Mouse (Mus musculus) cerebellum, adult 8-10 months (tissue): Measurements from ENCODE around the gene Ibtk.
"Not testable (repeated sequence)": the region's sequence is repeated elsewhere in the genome, so short reads cannot be mapped to it uniquely, and the experiment has no call there.

Source experiments
- DNase-seq: peaks from one replicate; pipeline ENCODE4 v3.0.0; 2022

Gene Ibtk

DNA sequence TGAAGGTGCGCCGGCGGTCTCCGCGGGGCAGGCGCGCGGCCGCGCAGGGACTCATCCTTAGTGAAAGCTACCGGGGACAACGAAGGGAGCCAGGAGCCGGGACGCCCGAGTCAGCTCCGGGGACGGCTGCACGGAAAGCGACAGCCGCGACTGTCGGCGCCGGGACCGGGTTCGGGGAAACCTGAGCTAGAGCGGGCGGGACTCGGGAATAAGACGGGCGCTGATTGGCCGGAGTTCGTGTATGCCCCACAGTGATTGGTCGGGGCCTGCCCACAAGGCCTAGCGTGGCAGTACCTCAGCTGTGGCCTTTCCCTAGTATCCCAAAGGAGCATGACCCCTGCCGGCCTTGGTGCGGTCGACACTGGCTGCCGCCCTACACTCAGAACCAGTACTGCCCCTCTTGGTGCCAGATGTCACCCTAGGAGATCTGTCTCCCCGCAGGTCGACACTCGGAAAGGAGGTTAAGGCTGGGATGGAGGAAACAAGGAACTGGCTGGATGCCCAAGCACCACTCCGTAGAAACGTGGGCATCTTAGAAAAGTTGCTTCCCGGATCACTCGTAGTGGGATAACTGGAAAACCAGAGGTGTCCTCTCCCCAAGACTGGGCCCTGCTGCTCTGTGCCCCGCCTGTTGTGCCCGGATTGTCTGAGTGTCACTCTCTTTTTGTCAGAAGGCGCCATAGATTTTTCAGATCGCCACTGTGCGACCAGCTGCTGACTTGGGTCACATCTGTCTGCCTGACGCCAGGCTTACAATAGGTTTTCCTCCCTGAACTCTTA, at the start of gene Ibtk:
Gene Ibtk, minus strand, starts transcription at position 193 of the 780 bp plus-strand sequence.
- peak; percentile 99 for DNase-seq

DNA sequence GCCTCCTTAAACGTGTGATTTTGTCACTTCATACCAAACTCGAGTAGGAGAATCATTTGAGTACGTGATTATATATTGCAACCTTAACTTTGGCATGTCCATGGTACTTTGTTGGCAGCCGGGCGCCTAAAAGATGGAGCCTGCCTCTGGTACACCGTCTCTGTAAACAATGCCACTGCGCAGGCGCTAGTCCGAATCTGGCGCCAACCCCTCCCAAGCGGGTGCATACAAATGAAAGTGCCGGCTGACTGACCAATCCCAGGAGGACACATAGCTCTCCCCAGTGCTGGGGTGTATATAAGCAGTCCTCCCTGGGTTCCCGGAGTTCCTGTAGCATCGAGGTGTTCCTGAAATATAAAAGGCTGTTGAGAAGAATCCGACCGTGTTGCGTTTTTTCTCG, 42.4 kb upstream of the Ibtk start:
- DNase-seq = not testable (repeated sequence)

DNA sequence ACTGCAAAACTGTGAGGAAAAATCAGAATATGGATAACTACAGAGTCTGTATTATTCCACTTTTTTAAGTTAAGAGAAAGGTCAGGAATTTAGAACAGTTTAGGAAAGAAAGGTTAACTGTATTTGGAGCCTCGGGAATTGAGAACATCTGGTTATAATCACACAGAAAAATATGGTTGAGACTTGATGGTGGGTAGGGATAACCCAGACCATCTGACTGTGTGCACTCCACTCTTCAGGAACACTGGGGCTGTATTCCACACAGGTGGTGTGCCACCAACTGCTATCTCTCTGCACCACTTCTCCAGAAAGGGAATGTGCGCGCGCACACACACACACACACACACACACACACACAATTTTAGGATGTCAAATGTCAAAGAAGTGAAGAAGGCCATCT, 31.1 kb upstream of the Ibtk start:
- DNase-seq = no peak

DNA sequence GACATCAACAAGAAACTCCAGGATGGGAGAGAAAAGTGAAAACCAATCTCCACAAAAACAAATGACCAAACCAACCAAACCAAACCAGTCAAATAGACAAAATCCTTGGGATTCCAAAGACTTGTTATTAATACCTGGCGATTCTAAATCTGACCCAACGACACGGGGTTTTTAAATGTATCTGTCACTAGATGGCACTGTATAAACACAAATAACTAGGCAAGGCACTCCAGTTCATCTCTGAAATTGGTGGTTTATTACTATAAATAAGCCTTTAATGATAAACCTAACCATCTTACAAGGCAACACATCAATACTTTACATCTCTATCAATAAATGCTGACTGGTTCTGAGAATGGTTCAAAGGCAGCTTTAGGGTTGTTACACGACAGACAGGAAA, 30.3 kb upstream of the Ibtk start:
- peak; percentile 29 for DNase-seq

DNA sequence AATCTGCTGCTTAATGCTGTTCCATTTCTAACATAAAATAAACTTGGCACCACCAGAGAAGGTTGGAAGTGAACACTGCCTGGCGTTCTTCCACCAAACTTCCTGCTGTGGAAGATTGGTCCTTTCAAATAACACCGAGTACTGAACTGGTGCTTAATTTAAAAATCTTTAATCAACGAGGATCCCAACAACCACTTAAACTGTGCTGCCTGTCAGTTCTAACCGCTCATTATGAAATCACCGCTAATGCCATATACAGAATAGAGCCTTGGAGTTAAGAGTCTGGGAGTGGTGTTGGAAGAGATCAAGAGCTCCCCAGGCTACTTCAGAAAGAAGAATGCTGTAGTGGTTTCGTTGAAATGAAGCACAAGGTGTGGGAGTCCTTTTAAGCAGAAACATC, 28.4 kb upstream of the Ibtk start:
- no peak for DNase-seq

DNA sequence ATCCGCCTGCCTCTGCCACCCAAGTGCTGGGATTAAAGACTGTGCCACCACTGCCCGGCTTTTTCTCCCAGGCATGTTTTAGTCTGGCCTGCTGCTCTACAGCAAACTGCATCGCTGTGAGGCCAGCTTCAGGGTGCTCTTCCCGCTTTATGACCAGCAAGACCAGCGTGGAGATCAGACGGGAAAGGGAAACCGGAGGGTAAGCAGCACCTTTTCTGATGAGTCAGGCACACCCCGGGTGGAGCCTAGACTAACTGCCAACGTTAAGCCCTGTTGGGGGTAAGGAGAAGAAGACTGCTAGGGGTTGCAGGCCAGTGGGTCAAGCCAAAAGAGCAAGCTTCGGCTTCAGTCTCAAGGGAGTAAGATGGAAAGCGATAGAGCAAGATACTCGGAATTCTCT, 23.1 kb upstream of the Ibtk start:
- DNase-seq = no peak

DNA sequence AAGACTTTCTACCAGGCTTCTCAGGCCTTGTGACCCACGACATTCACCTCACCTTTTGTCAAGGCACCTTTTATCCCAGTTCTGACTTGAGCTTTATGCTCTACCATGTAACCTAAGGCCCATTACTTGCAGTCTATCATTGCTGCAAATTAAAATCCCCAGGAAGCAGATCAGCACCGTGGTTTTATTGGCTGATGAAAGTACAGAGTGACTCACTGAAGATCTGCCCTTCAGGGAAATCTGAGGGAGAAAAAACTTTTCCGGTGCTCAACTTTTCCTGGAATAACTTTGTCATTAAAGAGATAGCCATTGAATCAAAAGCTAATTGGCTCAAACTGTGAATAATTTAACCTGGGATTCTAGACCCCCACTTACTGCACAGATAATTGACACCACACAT, 22.3 kb upstream of the Ibtk start:
- no peak for DNase-seq

DNA sequence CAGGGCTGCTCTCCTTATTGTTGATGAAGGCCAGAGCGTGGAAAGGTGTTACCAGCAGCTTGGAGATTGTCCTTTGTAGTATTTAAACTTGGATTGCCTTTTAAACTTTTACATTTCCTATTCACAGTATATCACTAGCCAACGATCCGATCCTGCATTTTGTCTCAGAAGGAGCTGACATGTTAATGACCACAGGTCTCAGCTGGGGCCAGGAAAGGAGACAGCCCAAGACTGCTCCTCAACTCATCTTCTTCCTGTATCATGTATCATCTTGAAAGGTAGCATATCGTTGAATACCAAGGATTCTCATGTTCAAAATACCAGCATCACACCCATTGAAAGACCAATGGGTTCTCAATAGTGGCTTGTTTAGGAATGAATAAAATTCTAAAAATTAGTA, 21.2 kb upstream of the Ibtk start:
- DNase-seq = no peak

DNA sequence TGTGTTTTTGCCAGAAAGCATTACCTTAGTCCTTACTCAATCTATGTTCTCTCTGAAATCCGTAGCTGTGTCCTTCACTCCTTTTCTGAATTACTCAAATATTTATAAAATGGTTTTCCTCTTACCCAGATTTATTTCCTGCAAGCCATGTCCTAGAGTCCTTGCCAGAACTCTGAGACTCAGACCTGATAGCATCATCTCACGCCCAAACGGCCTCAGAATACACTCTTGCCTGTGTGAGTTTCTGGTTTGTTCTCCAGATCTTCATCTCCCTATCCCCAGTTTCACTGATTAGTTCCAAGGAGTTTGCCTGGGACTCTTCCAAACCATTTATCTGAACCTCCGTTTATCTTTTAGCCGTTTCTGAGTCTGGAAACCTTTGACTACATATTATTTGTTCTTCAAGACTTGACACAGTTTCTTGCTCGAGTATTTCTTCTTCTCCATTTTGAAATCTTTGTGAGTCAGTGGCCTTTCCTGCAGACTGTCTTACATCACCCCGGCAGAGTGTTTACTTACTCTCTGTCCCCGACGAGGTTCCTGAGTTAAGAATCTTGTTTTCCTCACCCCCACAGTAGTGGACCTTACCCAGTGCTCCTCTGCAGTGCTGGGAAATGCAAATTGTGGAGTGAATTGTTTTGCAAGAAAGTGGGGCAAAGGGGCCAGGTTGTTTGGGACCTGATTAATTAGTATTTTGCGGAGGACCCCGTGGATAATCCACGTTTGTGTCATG, 20.1 kb upstream of the Ibtk start:
- DNase-seq = no peak

DNA sequence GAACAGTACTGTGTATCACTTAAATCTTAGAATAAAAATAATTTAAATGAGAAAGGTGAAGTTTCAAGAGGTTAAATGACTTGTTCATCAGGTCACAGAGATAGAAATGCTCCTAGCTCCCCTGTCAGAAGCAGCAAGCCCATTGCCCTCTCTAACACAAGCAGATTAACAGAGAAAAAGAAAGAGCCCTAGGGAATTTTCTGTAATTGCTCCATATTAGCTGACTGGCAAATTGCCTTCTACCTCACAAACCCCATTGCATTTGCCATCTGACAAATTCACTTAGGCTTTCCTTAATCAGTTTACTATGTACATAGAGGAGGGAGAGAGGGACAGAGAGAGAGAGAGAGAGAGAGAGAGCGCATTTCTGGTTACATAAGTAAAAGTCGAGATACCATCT, 18.1 kb upstream of the Ibtk start:
- no peak for DNase-seq

DNA sequence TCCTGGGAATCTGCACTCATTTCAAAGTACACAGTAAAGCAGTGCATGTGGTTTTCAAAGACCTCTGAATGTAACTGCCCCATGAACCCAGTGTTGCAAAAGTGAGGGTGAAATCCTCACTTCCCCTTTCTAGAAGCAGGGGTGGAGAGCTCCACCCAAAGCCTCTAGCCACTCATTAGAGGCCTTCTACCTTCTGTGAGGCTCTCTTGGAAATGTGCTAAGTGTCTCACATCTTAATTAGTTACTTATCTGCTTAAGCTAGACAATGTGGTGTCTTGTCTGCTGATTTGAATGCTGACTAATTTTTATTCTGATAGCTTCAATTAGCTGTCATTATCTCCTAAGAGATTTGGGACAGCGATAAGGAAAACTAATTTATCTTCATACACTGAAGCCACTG, 13.3 kb upstream of the Ibtk start:
- no peak for DNase-seq

DNA sequence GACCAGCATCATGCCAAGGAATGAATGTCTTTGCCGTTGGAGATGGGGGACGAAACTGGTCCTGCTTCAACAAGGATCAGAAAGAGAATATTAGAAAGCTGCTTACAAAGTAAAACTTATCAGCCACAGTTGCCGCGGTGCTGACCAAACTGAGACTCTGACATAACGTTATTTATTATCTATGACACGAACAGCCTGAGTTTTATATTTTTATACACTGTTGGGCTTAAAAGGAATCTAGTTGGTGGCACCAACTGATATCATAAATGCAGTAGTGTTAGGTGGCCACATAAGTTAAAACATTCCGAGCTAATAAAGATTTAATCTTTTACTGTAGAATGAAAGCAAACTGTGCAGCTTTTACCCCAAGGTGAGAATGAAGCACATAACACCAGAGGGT, 1.7 kb upstream of the Ibtk start:
- DNase-seq = no peak

DNA sequence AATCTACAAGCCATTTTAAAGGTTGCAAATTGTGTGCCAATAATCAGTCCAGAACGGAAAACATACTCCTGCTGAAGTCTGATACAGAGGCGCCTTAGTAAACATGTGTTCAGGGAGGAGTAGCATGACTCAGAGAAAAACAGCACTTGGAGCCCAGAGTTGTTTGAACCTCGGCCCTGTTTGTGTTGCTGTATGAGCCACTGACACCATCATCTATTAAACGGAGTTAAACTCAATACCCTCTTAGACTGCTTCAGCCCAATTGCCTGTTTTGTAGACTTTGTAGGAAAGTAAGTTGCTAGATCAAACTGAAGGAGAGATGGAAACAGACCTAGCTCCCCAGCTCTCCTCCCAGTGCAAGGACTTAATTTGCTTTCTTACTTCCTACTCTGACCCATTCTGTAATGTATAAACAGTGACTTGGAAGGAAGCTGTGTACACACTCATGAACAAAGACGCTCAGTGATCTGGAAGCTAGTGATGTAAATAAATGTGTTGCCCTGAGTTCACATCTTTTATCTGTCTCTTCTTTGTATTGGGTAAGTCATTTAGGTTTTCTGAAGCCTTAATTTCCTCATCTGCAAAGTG, 882 bp upstream of the Ibtk start:
- DNase-seq = no peak

DNA sequence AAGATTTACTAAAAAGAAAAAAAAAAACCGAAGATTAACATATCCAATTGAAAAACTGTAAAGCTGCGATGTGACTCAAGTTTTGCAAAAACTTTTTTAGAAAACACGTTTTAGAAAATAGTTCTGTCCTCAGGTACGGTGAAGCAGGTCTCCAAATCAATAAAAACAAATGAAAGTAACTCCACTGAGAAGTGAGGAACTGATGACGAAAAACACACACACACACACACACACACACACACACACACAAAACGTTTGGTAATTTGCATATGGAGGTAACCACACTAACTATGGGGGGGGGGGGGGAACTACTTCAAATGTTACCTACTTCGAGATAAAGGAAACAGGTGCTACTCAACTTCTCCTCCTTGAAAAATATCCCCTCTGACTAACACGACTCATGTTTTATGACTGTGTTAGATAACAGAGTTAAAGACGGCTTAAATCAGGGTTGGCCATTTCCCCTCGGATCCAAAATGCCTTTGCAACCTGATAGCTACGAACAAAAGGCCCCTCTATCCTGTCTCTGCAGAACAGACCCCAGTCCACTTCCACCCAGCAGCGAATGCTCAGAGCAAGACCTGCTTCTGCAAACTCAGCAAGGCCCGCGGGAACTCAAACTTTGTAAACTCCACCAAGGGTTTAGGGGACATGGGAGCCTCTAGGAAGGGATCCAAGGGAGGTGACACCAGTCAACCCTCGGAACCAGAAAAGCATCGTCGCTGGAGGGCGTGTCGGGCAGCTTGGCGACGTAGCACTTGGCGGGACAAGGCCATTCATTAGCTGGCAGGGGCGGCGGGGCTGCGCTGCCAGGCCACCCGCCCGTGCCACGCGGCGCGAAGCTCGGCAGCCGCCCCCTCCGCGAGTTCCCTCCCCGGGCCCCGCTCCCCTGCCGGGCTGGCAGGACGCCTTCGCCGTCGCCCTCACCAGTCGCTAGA, 661 bp downstream of the Ibtk start:
- DNase-seq = peak; percentile 77

DNA sequence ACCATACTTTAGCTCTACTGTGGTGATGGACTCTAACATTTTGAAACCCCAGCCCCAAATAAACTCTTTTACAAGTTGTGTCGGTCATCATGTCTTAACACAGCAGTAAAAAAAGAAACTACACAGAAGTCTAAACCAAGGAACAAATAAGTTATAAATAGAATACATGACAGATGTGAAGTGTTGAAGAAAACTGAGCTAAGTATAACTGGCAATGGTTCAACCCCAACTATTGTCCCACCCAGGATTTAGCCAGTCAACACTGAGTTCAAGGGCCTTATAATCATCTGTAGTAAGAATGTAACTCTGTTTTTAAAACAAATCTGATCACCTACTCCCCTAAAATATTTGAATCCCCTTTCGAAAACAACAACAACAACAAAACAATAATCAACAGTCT, 3.6 kb downstream of the Ibtk start:
- no peak for DNase-seq

DNA sequence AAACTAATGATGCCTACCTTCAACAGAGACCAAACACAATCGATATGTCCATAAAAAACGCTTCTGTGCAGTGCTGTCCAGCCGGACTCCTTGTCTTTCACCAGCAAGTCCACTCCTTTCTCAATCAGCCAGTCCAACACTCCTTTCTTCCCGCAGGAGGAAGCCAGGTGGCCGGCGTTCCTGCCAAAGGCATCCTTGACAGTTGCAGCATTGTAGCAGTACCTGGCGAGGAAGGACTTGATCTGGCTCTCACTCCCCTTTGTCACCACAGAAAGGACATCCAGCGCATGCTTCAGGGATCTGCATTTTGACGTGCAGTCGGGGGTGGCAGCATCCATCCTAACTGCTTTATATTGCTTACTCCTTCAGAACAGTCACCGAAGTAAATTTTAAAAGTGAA, 5.8 kb downstream of the Ibtk start:
- peak; percentile 56 for DNase-seq

DNA sequence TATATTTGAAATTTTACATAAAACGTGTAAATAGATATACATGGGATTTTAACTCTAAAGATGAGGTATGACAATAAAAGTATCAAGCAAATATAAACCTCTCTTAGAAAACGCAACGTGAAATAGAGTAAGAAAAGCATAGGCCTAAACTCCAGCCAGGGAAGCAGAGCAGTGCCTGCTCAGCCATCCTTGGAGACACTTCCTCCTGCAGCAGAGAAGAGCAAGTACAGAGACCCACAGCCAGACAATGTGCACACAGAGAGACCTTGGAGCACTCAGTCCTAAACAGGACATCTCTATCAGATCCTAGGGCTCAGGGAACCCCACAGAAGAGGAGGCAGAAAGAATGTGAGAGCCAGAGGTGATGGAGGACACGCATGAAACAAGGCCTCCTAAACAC, 7.0 kb downstream of the Ibtk start:
- DNase-seq = no peak

DNA sequence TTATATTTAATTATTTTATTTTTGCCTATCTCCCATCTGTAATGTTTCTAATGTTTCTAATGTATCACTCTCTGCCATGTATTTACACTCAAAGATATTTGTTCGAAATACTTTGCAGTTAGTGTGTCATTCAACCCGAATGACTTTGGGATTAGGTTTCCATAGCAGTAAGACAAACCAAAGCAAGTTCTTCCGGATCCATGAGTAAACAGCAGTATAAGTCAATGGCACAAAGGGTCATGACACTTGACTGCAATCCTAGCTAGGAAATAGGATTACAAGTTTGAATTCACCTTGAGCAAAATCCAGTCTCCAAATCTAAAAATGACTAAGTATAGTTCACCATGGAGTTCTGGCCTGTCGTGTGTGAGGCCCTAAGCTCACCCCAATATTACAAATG, 9.9 kb downstream of the Ibtk start:
- DNase-seq = no peak

DNA sequence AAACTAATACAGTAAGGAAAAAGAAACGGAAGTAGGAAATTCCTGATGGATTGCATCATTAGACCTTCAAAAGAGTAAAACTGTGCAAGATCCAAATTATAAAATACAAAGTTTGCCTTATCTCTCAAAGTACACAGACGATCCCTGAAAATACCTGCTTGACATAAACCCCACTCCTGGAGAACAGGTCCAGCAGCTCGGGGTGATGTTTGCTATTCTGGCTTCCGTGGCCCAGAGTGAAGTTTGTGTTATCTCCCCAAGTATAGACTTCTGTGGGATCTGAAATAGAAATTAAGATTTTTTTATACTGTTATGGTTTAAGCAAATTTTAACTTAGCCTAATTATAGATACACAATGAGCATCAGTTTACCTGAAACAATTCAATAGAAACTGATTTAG, 14.3 kb downstream of the Ibtk start:
- DNase-seq = no peak

DNA sequence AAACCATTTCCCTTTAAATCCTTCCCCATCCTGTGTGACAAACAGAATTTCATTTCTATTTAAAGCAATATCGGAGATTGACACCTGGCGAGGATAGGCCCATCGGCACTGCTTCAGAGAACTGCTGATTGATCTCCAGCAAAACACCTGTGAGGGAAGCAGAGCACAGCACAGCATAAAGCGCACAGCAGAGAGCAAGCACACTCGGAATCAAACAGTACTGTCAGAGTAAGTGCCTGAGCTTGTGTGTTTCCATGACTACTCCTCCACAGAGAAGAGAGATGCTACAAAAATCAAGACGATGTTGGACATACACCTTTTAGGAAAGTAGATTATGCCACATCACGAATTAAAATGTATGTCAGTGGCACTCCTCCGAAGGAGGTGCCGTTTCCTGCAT, 25.1 kb downstream of the Ibtk start:
- DNase-seq = no peak

DNA sequence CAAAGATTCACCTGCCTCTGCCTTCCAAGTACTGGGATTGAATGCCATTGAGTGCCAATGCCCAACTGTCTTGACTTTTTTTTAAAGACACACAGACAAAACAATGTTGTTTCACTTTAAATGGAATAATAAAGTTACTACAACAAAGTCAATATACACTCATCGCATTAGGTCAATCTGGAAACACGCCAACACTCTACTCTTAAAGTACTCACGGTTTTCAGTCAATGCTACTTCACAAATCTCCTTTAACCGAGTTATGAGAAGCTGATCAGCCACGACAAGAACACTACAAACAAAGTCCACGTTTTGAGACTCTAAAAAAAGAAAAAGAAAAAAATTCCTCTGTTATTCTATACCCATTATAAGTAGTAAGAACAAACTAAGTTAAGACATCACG, 31.8 kb downstream of the Ibtk start:
- DNase-seq = no peak

DNA sequence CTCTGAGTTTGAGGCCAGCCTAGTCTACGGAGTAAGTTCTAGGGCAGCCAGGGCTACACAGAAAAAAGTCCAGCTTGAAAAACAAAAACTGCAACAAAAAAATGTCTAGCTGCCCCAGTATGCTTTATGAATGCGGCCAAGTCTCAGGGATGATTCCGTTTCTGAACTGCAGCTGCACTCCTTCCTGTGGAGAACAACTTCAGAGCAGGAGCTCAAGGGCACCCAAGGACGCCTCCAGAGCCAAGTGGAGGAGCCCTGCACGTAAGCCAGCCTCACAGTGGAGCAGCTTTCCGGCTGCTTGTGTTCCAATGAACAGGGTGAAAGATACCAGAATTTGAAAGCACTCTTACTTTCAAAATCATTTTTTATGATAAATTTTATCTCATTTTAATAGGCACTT, 41.8 kb downstream of the Ibtk start:
- DNase-seq = no peak

DNA sequence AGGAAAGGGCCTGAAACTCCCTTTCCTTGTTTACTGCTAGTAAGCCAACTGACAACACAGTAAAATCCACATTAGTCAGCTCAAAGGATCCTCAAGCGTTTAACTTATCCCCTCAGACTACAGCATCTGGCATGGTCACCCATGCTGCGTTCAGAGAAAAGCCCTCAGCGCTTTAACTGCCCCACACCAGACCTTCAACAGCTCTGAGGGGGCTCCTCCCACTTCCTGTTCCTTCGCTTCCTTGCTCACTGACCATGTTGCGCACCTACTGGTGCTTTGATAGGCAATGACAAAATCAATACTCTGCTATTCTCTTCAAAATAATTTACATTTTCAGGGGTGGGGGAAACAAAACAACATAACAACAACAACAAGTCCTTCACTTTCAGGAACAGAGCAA, 47.2 kb downstream of the Ibtk start:
- no peak for DNase-seq
